Mouse (Mus musculus): ENCODE measurements around the gene Eri3. TPM values are rescaled to one million over a fixed set of nuclear protein-coding genes. Genes with fewer than 3 reads are reported as not detected.

The Eri3 gene
- polyA plus RNA-seq, 1 experiment: 67.4 TPM

GRCm38 (mm10) chr4:117527952-117528351 lies 22.2 kb upstream of the Eri3 start:
- Histone ChIP-seq H3ac (ENCODE audit: control insufficient read depth, insufficient read length, low read depth) (no peak overlapping the region), H3K4me3 (ENCODE audit: insufficient read depth, poor library complexity, severe bottlenecking) (no peak overlapping the region), H3K27me3 (ENCODE audit: control insufficient read depth, insufficient read depth, insufficient read length) (peaks cover 57% of the 10 kb centered on the region), H3K36me3 (ENCODE audit: control insufficient read depth, insufficient read depth) (no peaks in the 10 kb centered on the region), H3K79me3 (ENCODE audit: low read depth) (no peaks in the 10 kb centered on the region), H3K79me2 (ENCODE audit: control insufficient read depth, insufficient read depth) (no peaks in the 10 kb centered on the region)
- TF ChIP-seq MYOG (IDR thresholded peaks at IDR 0.05; ENCODE audit: control insufficient read depth, extremely low read depth, insufficient read length) (no peak), CTCF (IDR thresholded peaks at IDR 0.05; ENCODE audit: control insufficient read depth, insufficient read depth, insufficient read length) (peak; percentile 25)

DNA sequence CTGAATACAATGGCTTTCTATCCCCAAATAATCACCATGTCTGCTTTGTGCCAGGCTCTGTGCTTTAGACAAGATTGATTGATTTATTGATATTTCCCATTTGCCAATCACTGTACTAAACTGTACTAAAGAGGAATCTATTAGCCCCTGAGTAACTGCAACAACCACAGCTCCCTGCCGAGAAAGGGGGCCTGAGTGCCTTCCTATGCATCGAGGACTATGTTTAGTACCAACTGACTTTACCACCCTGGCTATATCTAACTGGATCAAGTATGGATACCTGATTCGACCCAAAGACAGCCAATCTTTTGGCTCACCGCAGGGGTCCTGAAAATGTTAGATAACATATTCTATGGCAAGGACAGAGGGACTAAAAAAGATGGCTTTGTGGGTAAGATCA lies 20.3 kb upstream of the Eri3 start:
- Histone ChIP-seq H3K4me3 (ENCODE audit: insufficient read depth, poor library complexity, severe bottlenecking) (no peak overlapping the region), H3K27me3 (ENCODE audit: control insufficient read depth, insufficient read depth, insufficient read length) (peaks cover 58% of the 10 kb centered on the region), H3K36me3 (ENCODE audit: control insufficient read depth, insufficient read depth) (no peaks in the 10 kb centered on the region), H3ac (ENCODE audit: control insufficient read depth, insufficient read length, low read depth) (no peak overlapping the region), H3K79me3 (ENCODE audit: low read depth) (no peaks in the 10 kb centered on the region), H3K79me2 (ENCODE audit: control insufficient read depth, insufficient read depth) (no peaks in the 10 kb centered on the region)
- TF ChIP-seq MAX (IDR thresholded peaks at IDR 0.05) (no peak), CTCF (IDR thresholded peaks at IDR 0.05; ENCODE audit: control insufficient read depth, insufficient read depth, insufficient read length) (no peak), USF1 (IDR thresholded peaks at IDR 0.05; ENCODE audit: low read depth) (no peak), MYOG (IDR thresholded peaks at IDR 0.05; ENCODE audit: control insufficient read depth, extremely low read depth, insufficient read length) (no peak), CEBPB (IDR thresholded peaks at IDR 0.05; ENCODE audit: low read depth) (no peak), MYOD1 (IDR thresholded peaks at IDR 0.05; ENCODE audit: control insufficient read depth, insufficient read length, low read depth) (no peak), FOSL1 (IDR thresholded peaks at IDR 0.05; ENCODE audit: insufficient read depth, low read length, poor library complexity, severe bottlenecking) (no peak)

GRCm38 (mm10) chr4:117535496-117536200 lies 14.5 kb upstream of the Eri3 start:
- TF ChIP-seq MYOG (IDR thresholded peaks at IDR 0.05; ENCODE audit: control insufficient read depth, extremely low read depth, insufficient read length) (no peak), USF1 (IDR thresholded peaks at IDR 0.05; ENCODE audit: low read depth) (no peak), FOSL1 (IDR thresholded peaks at IDR 0.05; ENCODE audit: insufficient read depth, low read length, poor library complexity, severe bottlenecking) (no peak), CEBPB (IDR thresholded peaks at IDR 0.05; ENCODE audit: low read depth) (no peak), MAX (IDR thresholded peaks at IDR 0.05) (no peak), MYOD1 (IDR thresholded peaks at IDR 0.05; ENCODE audit: control insufficient read depth, insufficient read length, low read depth) (no peak), CTCF (IDR thresholded peaks at IDR 0.05; ENCODE audit: control insufficient read depth, insufficient read depth, insufficient read length) (no peak)
- Histone ChIP-seq H3K79me2 (ENCODE audit: control insufficient read depth, insufficient read depth) (no peaks in the 10 kb centered on the region), H3K36me3 (ENCODE audit: control insufficient read depth, insufficient read depth) (no peaks in the 10 kb centered on the region), H3K79me3 (ENCODE audit: low read depth) (no peaks in the 10 kb centered on the region), H3K27me3 (ENCODE audit: control insufficient read depth, insufficient read depth, insufficient read length) (peaks cover 45% of the 10 kb centered on the region), H3K4me3 (ENCODE audit: insufficient read depth, poor library complexity, severe bottlenecking) (no peak overlapping the region), H3ac (ENCODE audit: control insufficient read depth, insufficient read length, low read depth) (no peak overlapping the region)

- Histone ChIP-seq H3K79me2 (ENCODE audit: control insufficient read depth, insufficient read depth) (no peaks in the 10 kb centered on the region), H3K79me3 (ENCODE audit: low read depth) (no peaks in the 10 kb centered on the region), H3K4me3 (ENCODE audit: insufficient read depth, poor library complexity, severe bottlenecking) (no peak overlapping the region), H3K27me3 (ENCODE audit: control insufficient read depth, insufficient read depth, insufficient read length) (peaks cover 54% of the 10 kb centered on the region), H3ac (ENCODE audit: control insufficient read depth, insufficient read length, low read depth) (no peak overlapping the region), H3K36me3 (ENCODE audit: control insufficient read depth, insufficient read depth) (no peaks in the 10 kb centered on the region)
- no peak for TF ChIP-seq FOSL1 (IDR thresholded peaks at IDR 0.05; ENCODE audit: insufficient read depth, low read length, poor library complexity, severe bottlenecking)
- no peak for TF ChIP-seq CTCF (IDR thresholded peaks at IDR 0.05; ENCODE audit: control insufficient read depth, insufficient read depth, insufficient read length)
- no peak for TF ChIP-seq MYOG (IDR thresholded peaks at IDR 0.05; ENCODE audit: control insufficient read depth, extremely low read depth, insufficient read length)
- no peak for TF ChIP-seq MYOD1 (IDR thresholded peaks at IDR 0.05; ENCODE audit: control insufficient read depth, insufficient read length, low read depth)
- TF ChIP-seq USF1 (IDR thresholded peaks at IDR 0.05; ENCODE audit: low read depth): no peak
- TF ChIP-seq MAX (IDR thresholded peaks at IDR 0.05): no peak
- TF ChIP-seq CEBPB (IDR thresholded peaks at IDR 0.05; ENCODE audit: low read depth): no peak
Observed at GRCm38 (mm10) chr4:117537002-117537401, 13.2 kb upstream of the Eri3 start.

- H3K79me3 ChIP-seq (ENCODE audit: low read depth): no peaks in the 10 kb centered on the region
- H3K79me2 ChIP-seq (ENCODE audit: control insufficient read depth, insufficient read depth): no peaks in the 10 kb centered on the region
- H3K4me3 ChIP-seq (ENCODE audit: insufficient read depth, poor library complexity, severe bottlenecking): no peak overlapping the region
- no peaks in the 10 kb centered on the region for H3K36me3 ChIP-seq (ENCODE audit: control insufficient read depth, insufficient read depth)
- H3K27me3 ChIP-seq (ENCODE audit: control insufficient read depth, insufficient read depth, insufficient read length): peaks cover 53% of the 10 kb centered on the region
- no peak for TF ChIP-seq MYOD1 (IDR thresholded peaks at IDR 0.05; ENCODE audit: control insufficient read depth, insufficient read length, low read depth)
- H3ac ChIP-seq (ENCODE audit: control insufficient read depth, insufficient read length, low read depth): no peak overlapping the region
Observed at GRCm38 (mm10) chr4:117539329-117539980, 10.7 kb upstream of the Eri3 start.

- Histone ChIP-seq H3ac (ENCODE audit: control insufficient read depth, insufficient read length, low read depth) (no peak overlapping the region), H3K36me3 (ENCODE audit: control insufficient read depth, insufficient read depth) (no peaks in the 10 kb centered on the region), H3K79me2 (ENCODE audit: control insufficient read depth, insufficient read depth) (no peaks in the 10 kb centered on the region), H3K27me3 (ENCODE audit: control insufficient read depth, insufficient read depth, insufficient read length) (peaks cover 47% of the 10 kb centered on the region), H3K4me3 (ENCODE audit: insufficient read depth, poor library complexity, severe bottlenecking) (no peak overlapping the region), H3K79me3 (ENCODE audit: low read depth) (no peaks in the 10 kb centered on the region)
- TF ChIP-seq FOSL1 (IDR thresholded peaks at IDR 0.05; ENCODE audit: insufficient read depth, low read length, poor library complexity, severe bottlenecking) (no peak), USF1 (IDR thresholded peaks at IDR 0.05; ENCODE audit: low read depth) (no peak), MYOG (IDR thresholded peaks at IDR 0.05; ENCODE audit: control insufficient read depth, extremely low read depth, insufficient read length) (no peak), MYOD1 (IDR thresholded peaks at IDR 0.05; ENCODE audit: control insufficient read depth, insufficient read length, low read depth) (no peak), CEBPB (IDR thresholded peaks at IDR 0.05; ENCODE audit: low read depth) (no peak), MAX (IDR thresholded peaks at IDR 0.05) (no peak), CTCF (IDR thresholded peaks at IDR 0.05; ENCODE audit: control insufficient read depth, insufficient read depth, insufficient read length) (no peak)
Observed at GRCm38 (mm10) chr4:117540571-117540970, 9.6 kb upstream of the Eri3 start.

Data from C2C12 (cell line).